Mouse (Mus musculus) urinary bladder, adult 18-20 months (tissue): Measurements from ENCODE around the gene Tcap.
A peak's percentile ranks its signal among the peaks of the same experiment; 100 is the strongest.

Source experiments
- DNase-seq, 2 experiments: peaks; one replicate each; pipeline ENCODE4 v3.0.0; 2022; ENCODE audit warnings: low spot score in 2 of 2, mixed read lengths in 2 of 2

Gene Tcap

GRCm38 (mm10) chr11:98383261-98384030 is at the start of gene Tcap:
Tcap (plus strand) TSS chr11:98383811.
- DNase-seq: no peak

GRCm38 (mm10) chr11:98333981-98334741 is 49.5 kb upstream of the Tcap start:
- DNase-seq: no peak

- DNase-seq: no peak
Measured at GRCm38 (mm10) chr11:98335250-98335649, 48.4 kb upstream of the Tcap start.

GRCm38 (mm10) chr11:98336245-98337107 is 47.1 kb upstream of the Tcap start:
- no peak for DNase-seq

GRCm38 (mm10) chr11:98338507-98338961 is 45.1 kb upstream of the Tcap start:
- DNase-seq: peak in 1 of 2 experiments; percentile 50

GRCm38 (mm10) chr11:98339071-98339501 is 44.5 kb upstream of the Tcap start:
- no peak for DNase-seq

GRCm38 (mm10) chr11:98339679-98340287 is 43.8 kb upstream of the Tcap start:
- DNase-seq: no peak

GRCm38 (mm10) chr11:98340597-98340996 is 43.0 kb upstream of the Tcap start:
- no peak for DNase-seq

GRCm38 (mm10) chr11:98341174-98341573 is 42.4 kb upstream of the Tcap start:
- DNase-seq: no peak

- peak; percentile 85 to 99 for DNase-seq
Measured at GRCm38 (mm10) chr11:98342000-98342945, 41.3 kb upstream of the Tcap start.

- DNase-seq: peak; percentile 52 to 76
Measured at GRCm38 (mm10) chr11:98345253-98345652, 38.4 kb upstream of the Tcap start.

- no peak for DNase-seq
Measured at GRCm38 (mm10) chr11:98346168-98346567, 37.4 kb upstream of the Tcap start.

GRCm38 (mm10) chr11:98347385-98348082 is 36.1 kb upstream of the Tcap start:
- no peak for DNase-seq

- DNase-seq: no peak
Measured at GRCm38 (mm10) chr11:98348083-98348961, 35.3 kb upstream of the Tcap start, which contains the start of gene Ppp1r1b. Ppp1r1b (plus strand) TSS chr11:98348404.

GRCm38 (mm10) chr11:98349308-98349707 is 34.3 kb upstream of the Tcap start:
- no peak for DNase-seq

- DNase-seq: no peak
Measured at GRCm38 (mm10) chr11:98352272-98352990, 31.2 kb upstream of the Tcap start.

GRCm38 (mm10) chr11:98353651-98354211 is 29.9 kb upstream of the Tcap start:
- DNase-seq: no peak

GRCm38 (mm10) chr11:98354445-98354844 is 29.2 kb upstream of the Tcap start:
- no peak for DNase-seq
